Mouse (Mus musculus): ENCODE measurements around the gene Pitx2. TPM values are rescaled to one million over a fixed set of nuclear protein-coding genes. Genes with fewer than 3 reads are reported as not detected.

Pitx2 gene
- total RNA-seq, 2 experiments from 2014 or later, result 9.4 to 12.8 TPM

Other genes starting within 250 kb of the Pitx2 start
- gene Enpep, start 132.8 kb downstream of the Pitx2 start, total RNA-seq (2021), result 1 to 10 TPM; 8.3 to 8.8 TPM